Mouse (Mus musculus) gastrocnemius, adult 8-10 months (tissue): ENCODE measurements around the gene Vstm5. TPM values are rescaled to one million over a fixed set of nuclear protein-coding genes. Genes with fewer than 3 reads are reported as not detected.
"Not testable (repeated sequence)": the region's sequence is repeated elsewhere in the genome, so short reads cannot be mapped to it uniquely, and the experiment has no call there.

Experiments used
- DNase-seq, 2 experiments: peaks; one replicate each; pipeline ENCODE4 v3.0.0; 2022; ENCODE audit warnings: low spot score in 2 of 2
- total RNA-seq, 4 experiments: library from RNA; stranded (reverse); gene quantifications; 2 replicates each; pipeline ENCODE4 v1.2.4; 2022

Vstm5 gene
- total RNA-seq, result not detected

DNA sequence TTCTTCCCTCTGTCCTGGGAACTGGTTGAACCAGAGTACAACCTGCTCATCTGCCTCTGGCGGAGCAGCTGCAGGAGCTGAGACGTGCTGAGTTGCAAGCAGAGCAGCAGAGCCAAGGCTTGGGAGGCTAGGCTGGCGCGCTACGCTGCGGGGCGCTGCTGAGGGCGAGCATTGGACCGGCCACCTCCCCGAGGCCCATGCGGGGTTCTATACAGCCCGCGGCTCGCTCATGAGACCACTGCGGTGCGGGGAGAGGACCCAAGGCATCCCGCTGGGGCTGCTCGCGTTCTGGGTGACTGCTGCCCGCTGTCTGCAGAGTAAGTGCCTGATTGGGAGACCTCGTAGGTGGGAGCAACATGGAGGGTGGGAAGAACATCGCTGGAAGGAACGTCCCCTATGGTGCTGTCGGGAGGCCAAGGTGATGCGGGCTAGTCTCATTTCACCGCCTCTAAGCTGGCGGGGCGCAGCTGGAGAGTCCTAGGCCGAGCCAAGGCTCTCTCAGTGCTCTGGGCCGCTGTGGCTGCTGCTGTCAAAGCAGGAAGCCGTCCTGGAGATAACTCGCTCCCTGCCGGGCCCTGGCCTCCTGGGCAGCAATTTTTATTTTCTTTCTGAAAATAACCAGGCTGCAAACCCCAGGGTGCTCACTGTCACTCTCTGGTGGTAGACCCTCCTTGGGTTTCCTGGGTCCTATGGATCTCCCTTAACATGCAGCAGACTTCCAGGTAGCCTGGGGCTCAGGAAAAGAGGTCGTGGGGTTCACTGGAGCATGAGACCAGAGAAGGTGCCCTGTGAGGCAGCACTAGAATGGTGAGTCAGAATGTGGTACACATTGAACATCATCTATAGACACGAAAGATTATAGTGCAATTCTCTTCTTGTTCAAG is at the start of gene Vstm5:
Vstm5 (plus strand) TSS at position 4 of the 884 bp plus-strand sequence.
- DNase-seq, result no peak

GRCm38 (mm10) chr9:15194806-15195205 is 44.0 kb upstream of the Vstm5 start:
- DNase-seq, result not testable (repeated sequence)

DNA sequence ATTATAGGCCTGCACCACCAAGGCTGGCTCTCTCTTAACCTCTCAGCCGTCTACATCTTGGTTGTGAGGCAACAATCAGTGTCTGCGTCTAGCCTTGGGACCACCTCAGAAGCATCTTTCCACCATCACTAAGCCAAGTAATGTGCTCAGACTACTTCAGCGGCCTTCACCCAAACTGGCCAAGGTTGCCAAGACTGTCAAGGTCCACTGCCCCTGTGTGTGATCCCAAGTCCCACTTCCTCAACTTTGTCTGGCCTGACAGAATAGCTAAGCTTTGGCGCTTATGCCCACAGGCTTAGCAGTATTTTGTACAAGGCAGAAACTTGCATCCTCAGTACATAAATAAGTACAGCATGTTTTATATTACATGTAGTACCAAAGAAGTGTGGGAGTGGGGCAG is 32.2 kb upstream of the Vstm5 start:
- DNase-seq, result no peak

GRCm38 (mm10) chr9:15209320-15209719 is 29.5 kb upstream of the Vstm5 start:
- DNase-seq, result no peak

DNA sequence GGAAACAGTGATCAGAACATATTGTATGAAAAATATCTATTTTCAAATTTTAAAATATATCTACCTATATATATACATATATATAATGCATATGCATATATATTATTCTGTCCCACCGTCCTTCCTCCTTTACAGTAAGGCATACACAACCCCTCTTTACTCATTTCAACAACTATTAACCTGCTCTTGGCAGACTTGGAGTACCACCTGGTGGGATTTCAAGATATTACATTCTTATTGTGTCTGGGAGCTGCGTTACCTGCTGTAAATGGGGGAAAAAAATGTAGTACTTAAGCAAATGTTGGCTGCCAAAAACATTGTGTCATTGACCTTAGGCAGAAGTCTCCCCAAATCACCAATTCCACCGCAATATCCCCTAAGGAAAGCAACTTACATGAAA is 27.0 kb upstream of the Vstm5 start:
- DNase-seq, result no peak

DNA sequence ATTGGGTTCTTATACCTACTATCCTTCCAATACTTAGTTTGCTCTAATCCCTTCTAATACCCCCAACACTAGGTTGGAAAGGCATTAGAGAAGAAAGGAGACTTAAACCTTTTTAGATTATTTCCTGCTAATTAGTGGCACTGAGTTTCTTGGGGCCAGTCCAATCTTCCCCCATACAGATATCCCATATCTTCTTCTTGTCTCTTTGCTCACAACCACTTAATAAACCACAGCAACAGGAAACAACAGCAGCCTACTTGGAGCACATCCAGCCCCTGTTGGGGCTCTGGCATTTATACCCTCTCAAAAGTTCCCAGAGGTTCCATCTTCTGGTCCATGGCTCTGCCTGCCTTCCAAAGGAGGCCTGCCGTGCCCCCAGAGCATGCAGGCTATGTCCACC is 25.1 kb upstream of the Vstm5 start:
- DNase-seq, result no peak

DNA sequence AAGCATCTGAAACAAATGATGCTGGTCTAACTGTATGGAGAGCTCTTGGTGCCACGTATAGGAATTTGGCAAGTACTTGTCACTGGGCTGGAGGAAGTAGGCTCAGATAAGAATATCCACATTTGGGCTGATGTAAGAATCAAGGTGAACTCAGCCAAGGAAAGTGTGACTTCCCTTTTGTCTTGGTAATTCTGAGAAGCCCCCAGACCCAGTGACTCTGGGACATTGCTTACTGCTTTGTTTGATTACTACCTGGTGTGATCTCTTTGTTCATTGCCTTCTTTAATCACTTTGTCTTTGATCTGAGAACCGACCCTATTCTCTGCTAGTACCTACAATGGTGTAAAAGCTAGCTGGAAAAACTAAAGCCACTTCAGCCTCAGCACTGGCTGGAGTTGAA is 13.9 kb upstream of the Vstm5 start:
- no peak for DNase-seq

DNA sequence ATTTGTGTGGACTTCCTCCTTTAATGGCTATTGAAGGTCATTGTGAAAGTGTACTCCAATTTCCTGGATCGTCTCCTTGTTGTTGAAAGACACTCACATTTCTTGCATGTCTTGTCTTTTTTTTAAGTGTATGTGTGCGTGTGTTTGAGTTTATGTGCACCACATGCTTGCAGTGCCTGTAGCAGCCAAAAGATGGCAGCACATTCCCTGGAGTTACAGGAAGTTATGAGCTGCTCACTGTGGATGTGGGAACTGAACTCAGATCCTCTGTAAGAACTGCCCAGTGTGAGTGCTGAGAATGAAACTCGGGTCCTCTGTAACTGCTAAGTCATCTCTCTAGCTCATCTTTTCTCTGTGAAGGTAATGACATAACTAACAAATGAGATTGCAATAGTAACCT is 6.4 kb upstream of the Vstm5 start:
- no peak for DNase-seq

- DNase-seq, result no peak
Measured at GRCm38 (mm10) chr9:15233604-15234003, 5.2 kb upstream of the Vstm5 start.

DNA sequence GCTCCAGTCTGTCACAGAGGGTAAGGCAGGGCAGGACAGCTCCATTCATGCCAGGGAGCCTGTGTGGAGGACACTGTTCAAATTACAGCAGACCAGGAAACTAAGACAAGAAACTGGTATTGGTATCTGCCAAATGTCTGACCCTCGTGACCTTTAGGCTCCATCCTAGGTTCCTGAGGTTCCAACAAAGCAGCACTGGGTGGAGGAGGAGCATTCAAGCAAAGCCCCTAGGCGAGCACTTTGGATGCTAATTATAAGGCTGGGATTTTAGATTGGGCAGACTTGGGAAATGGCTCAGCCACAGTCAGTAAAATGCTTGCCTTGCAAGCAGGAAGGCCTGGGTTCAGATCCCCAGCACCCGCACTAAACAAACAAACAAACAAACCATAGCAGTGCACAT is 2.9 kb upstream of the Vstm5 start:
- no peak for DNase-seq

- DNase-seq, result no peak
Measured at GRCm38 (mm10) chr9:15237516-15238296, 1.1 kb upstream of the Vstm5 start.

DNA sequence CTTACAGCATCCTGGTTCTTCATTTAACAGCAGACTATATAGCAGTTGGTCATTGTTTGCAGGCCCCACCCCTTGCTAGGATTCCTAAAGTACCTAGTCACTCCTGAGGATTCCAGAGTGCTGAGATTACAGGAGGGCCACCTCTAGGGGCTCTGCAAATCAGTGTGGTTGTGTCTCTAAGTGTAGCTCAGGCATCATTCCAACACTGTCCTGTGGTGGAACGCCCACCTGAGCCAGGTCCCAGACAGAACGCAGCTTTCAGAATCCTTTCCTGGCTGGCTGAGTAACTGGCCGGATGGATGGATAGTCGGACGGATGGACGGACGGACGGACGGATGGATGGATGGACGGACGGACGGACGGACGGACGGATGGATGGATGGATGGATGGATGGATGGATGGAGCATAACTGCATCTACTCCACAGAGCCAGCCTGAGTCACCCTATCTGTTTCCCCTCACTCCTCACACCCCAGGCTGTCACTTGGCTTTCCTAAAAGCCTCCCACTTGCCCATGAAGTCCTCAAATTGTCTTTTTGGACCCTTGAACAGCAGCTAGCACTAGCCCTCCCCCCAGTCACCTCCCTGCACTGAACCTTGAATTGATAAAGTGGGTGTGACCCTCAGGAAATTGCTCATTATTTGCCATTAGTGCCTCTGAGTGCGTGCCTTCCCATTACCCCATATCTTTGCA is 401 bp upstream of the Vstm5 start:
- no peak for DNase-seq

DNA sequence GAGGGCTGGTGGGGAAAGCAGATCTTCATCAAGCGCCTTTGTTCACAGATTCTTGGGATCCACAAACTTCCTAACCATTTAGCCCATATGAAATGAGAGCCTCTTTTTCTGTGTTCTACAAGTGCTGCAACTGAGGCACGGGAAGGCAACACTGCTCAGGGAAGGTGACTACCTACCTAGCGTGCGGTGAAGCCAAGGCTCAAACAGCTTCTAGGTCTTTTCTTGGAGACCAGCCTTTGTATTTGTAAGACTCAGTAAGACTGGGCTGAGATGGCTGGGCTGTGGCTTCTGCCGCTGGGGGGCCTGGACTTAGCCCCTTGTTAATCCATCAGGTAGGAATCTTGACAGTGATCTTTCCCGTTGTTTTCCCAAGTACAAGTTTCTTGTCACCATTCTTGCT is 1.2 kb downstream of the Vstm5 start:
- DNase-seq, result no peak

GRCm38 (mm10) chr9:15240863-15241595 is 2.2 kb downstream of the Vstm5 start:
- DNase-seq, result no peak

DNA sequence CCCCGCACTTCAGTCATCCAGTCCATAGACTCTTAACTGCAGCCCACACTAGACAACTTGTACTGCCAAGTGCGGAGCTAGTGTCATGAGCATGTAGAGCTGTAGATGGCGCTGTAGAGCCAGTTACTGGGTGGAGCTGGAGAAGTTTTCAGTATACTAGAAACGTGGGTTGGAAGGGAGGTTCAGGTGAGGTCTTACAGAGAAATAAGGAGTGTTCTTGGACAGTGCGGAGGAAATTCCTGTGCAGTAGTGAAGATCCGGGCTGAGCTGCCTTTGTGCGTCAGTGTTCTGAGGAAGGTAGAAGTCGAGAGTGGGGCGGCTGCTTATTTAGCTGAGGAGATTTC is 2.7 kb downstream of the Vstm5 start:
- no peak for DNase-seq

DNA sequence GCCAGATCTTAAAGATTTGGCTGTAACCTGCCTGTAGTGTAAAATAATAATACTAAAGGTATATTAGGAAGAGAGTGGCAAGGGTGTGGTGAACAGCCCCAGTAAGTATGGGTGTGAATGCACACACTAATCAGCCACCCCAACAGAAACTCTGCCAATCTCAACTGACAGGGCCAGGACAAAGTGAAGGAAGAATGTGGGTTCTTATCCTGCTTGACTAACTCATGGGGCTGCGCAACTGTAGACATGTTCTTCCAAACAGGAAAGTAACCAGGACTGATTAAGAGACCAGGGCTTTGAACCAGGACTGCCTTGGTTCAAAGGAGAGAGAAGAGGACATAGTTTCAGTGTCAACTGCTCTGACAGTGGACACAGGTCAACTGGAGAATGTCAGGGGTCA is 3.3 kb downstream of the Vstm5 start:
- DNase-seq, result no peak

- no peak for DNase-seq
Measured at GRCm38 (mm10) chr9:15245319-15246075, 6.7 kb downstream of the Vstm5 start.

GRCm38 (mm10) chr9:15250376-15250775 is 11.5 kb downstream of the Vstm5 start:
- no peak for DNase-seq

GRCm38 (mm10) chr9:15252196-15252595 is 13.4 kb downstream of the Vstm5 start:
- no peak for DNase-seq

DNA sequence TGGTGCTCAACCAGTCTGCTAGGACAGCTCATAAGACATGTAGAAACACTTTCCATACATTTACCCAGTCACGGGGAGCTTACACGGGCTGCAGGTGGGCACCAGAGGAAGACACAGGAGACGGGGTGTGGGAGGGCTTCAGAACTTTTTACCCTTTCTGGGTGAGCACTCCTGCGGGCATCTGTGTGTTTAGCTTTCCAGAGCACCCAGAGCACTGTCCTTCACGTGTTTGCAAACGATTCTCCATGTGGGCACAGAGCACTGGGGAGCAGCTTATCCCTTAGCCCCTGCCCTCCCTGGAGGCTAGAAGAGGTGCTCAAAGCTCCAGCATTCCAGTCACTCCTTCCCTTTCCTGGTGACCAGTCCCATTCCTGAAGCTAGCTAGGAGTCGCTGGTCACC is 15.7 kb downstream of the Vstm5 start:
- DNase-seq, result no peak

GRCm38 (mm10) chr9:15256214-15256613 is 17.4 kb downstream of the Vstm5 start:
- DNase-seq, result no peak
